Mouse (Mus musculus): ENCODE measurements around the gene Gm12166. TPM values are rescaled to one million over a fixed set of nuclear protein-coding genes. Genes with fewer than 3 reads are reported as not detected.
"Not testable (repeated sequence)": the region's sequence is repeated elsewhere in the genome, so short reads cannot be mapped to it uniquely, and the experiment has no call there.

Gm12166 gene
- polyA plus RNA-seq, 1 experiment from 2014 or later, result 5.4 TPM

DNA sequence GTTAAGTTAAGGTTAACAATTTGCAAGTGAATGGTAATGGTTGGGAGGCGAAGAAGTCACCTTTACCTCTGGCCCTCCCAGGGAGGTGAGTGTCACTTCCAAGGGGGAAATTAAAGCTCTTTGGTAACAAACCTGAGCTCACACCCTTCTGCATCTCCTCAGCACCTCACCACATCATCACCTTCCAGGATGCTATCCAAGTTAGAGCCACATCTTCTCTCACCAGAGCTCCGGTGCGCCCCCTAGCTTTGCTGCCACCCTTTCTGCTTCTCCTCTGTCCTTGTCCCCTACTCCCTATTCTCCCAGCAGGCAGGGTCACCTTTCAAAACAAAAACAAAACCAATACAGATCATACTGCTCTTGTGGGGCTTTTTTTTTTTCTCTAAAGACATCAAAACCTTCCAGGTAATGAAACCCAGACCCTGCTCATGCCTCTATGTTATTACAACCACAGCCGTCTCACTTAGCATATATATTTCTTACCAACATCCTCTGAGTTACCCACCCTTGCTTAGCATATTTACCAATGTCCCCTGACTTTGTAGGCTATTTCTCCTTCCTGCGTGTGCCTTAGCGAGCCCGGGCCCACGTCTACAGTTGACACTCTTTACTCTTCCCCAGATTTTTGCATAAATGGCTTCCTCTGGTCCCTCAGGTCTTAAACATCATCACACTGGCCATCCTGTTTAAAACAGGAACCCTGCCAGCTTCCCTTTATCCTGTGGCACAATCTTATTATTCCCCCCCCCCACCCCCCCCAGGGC is 7.9 kb upstream of the Gm12166 start:
- H3K9me3 ChIP-seq (ENCODE audit: control insufficient read depth, low read length), result no peaks in the 10 kb centered on the region
- H3K4me1 ChIP-seq (replicated peaks; ENCODE audit: control insufficient read depth, insufficient read depth, low read length), result peaks cover 58% of the 10 kb centered on the region
- H3K27me3 ChIP-seq (ENCODE audit: control insufficient read depth, insufficient read depth, low read depth, low read length), result peaks cover 5% of the 10 kb centered on the region; the same call in 1 of the 2 replicates
- H3K27ac ChIP-seq (ENCODE audit: low read length), result no peak overlapping the region; the same call in 1 of the 2 replicates
- ATAC-seq (ENCODE audit: low read depth), result no peak
- H3K36me3 ChIP-seq (ENCODE audit: control insufficient read depth, insufficient read depth, low read length), result 0 out of 2 replicates have a peak, but pooled peaks cover 5% of the 10 kb centered on the region
- no peak overlapping the region for H3K4me2 ChIP-seq (ENCODE audit: low read depth, low read length)
- WGBS, result 51% methylated on average over 8 of the region's 8 CpGs
- no peak overlapping the region for H3K9ac ChIP-seq (ENCODE audit: low read length)
- H3K4me3 ChIP-seq (ENCODE audit: low read length), result no peak overlapping the region

DNA sequence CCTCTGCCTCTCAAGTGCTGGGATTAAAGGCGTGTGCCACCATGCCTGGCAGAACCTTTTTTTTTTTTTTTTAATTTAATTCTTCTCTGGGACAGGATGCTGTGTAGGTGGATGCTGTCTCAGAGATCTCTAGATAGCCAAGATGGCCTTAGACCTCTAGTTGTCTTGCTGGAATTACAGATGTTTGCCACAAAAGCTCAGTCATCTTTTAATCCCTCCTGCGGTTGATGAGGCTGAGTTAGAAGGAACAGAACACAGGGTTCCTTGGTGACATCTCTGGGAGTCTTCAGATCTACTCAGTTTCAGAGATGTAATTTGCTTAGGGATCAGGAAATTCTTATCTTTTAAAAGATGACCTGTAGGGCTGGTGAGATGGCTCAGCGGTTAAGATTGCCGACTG is 6.8 kb upstream of the Gm12166 start:
- Histone ChIP-seq H3K4me1 (replicated peaks; ENCODE audit: control insufficient read depth, insufficient read depth, low read length) (peaks cover 47% of the 10 kb centered on the region), H3K4me2 (ENCODE audit: low read depth, low read length) (no peak overlapping the region)

DNA sequence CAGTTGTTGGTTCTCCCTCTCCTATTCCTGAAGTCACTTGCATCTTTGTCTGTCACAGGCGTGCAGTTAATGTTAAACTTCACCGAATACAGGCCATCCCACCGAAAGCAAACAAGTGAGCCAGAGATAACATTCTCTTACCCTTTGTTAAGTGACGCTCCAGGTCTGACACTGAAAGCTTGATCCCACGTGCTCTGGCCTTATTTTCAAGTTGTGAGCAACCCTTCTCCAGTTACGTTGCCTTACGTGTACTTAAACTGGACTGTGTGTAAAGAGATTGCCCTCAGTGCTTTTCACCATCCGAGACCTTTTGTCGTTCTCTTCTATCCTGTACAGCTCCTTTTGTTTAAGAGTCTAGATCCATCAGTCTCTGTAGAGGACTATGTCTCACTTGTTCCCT is 5.9 kb upstream of the Gm12166 start:
- Histone ChIP-seq H3K27ac (ENCODE audit: low read length) (peak overlapping the region; percentile 1; the same call in 1 of the 2 replicates), H3K36me3 (ENCODE audit: control insufficient read depth, insufficient read depth, low read length) (0 out of 2 replicates have a peak, but pooled peaks cover 2% of the 10 kb centered on the region), H3K9me3 (ENCODE audit: control insufficient read depth, low read length) (no peaks in the 10 kb centered on the region), H3K9ac (ENCODE audit: low read length) (peak overlapping the region; percentile 59), H3K4me3 (ENCODE audit: low read length) (peak overlapping the region; percentile 66), H3K4me1 (replicated peaks; ENCODE audit: control insufficient read depth, insufficient read depth, low read length) (peaks cover 39% of the 10 kb centered on the region), H3K27me3 (ENCODE audit: control insufficient read depth, insufficient read depth, low read depth, low read length) (peaks cover 5% of the 10 kb centered on the region; the same call in 1 of the 2 replicates), H3K4me2 (ENCODE audit: low read depth, low read length) (peak overlapping the region; percentile 53)
- no peak for ATAC-seq (ENCODE audit: low read depth)
- WGBS, result 13% methylated on average over 9 of the region's 9 CpGs

More for the DNA sequence above, 6.8 kb upstream of the Gm12166 start:
- Histone ChIP-seq H3K4me3 (ENCODE audit: low read length) (no peak overlapping the region), H3K27ac (ENCODE audit: low read length) (no peak overlapping the region), H3K27me3 (ENCODE audit: control insufficient read depth, insufficient read depth, low read depth, low read length) (peaks cover 5% of the 10 kb centered on the region; the same call in 1 of the 2 replicates), H3K9me3 (ENCODE audit: control insufficient read depth, low read length) (no peaks in the 10 kb centered on the region), H3K36me3 (ENCODE audit: control insufficient read depth, insufficient read depth, low read length) (0 out of 2 replicates have a peak, but pooled peaks cover 5% of the 10 kb centered on the region), H3K9ac (ENCODE audit: low read length) (no peak overlapping the region)
- ATAC-seq (ENCODE audit: low read depth), result no peak
- 85% methylated on average over 4 of the region's 4 CpGs for WGBS

DNA sequence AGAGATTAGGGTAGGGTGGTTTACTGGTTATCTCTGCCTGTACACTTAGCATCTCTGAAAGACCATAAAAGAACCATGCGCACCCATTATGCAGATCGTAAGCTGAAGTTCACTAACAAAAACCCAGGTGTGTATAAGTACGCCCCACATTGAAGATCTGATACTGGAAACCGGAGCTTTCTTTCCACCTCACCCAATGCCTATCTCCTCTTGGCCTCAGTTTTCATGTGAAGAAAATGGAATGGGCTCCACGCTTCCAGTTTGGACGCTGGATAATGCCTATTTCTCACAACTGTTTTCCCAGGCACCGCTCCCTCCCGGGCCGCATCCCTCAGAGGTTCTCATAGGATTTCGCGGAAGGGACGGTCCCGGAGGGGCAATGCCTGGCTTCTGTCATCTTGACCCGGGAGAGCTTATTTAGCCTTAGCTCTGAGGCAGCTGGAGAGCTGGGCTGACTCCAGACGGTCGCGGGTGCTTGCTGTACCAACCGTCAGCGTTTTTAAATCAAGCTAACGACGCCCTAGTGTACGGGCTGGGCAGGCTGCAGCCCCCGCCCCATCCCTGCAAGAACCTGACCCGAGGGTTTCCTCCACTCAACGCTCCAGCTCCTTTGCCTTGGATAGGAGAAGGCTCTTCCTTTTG is 4.8 kb upstream of the Gm12166 start:
- peak; percentile 4; the same call in 1 of the 2 replicates for ATAC-seq (ENCODE audit: low read depth)
- peaks cover 5% of the 10 kb centered on the region; the same call in 1 of the 2 replicates for H3K27me3 ChIP-seq (ENCODE audit: control insufficient read depth, insufficient read depth, low read depth, low read length)
- 1% methylated on average over 25 of the region's 25 CpGs for WGBS
- peaks cover 31% of the 10 kb centered on the region for H3K4me1 ChIP-seq (replicated peaks; ENCODE audit: control insufficient read depth, insufficient read depth, low read length)
- H3K9ac ChIP-seq (ENCODE audit: low read length), result peak overlapping the region; percentile 74
- H3K36me3 ChIP-seq (ENCODE audit: control insufficient read depth, insufficient read depth, low read length), result 0 out of 2 replicates have a peak, but pooled peaks cover 2% of the 10 kb centered on the region
- H3K9me3 ChIP-seq (ENCODE audit: control insufficient read depth, low read length), result no peaks in the 10 kb centered on the region
- H3K27ac ChIP-seq (ENCODE audit: low read length), result peak overlapping the region; percentile 83
- peak overlapping the region; percentile 66 for H3K4me3 ChIP-seq (ENCODE audit: low read length)
- peak overlapping the region; percentile 53 for H3K4me2 ChIP-seq (ENCODE audit: low read depth, low read length)

DNA sequence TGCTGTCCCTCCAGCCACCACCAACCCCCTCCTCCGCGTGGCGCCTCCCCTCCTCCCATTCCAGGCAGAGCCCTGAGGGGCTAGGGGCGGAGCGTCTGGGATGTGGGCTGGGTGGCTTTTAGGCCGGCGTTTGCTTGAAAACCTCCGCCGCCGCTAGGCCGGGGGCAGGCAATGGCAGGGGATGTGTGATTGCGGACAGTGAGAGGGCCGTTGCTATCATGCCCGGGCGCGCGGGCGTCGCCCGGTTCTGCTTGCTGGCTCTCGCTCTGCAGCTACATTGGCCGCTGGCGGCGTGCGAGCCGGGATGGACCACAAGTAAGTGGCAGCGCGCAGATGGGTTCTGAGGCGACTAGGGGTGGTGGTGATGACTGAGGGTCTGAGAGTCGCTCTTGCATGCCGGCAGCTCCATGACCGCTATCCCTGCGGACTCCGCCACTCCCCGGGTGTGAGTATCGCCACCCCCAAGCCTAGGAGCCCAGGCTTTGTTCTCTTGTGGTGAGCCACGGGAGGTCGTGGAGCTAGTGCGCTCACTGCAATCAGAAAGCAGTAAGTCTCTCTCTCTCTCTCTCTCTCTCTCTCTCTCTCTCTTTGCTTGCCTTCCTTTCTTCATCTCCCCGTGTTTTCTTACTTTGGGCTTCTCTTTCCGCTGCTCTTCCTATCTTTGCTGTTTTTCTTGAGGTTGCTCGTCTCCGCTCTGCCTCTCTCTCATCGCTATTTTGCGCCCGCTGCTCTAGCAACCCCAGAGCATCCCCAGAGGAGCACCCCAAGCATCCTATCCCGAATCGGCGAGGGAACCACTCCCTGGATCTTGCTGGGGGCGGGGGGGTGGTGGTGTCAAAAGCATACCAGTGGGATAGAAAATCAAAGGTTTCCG is 4.0 kb upstream of the Gm12166 start, which contains the start of gene Adam19:
Adam19 (plus strand) TSS at position 97 of the 874 bp plus-strand sequence.
- Histone ChIP-seq H3K27ac (ENCODE audit: low read length) (peak within 1 kb of the TSS; percentile 83), H3K27me3 (ENCODE audit: control insufficient read depth, insufficient read depth, low read depth, low read length) (peaks cover 5% of the 10 kb centered on the region; the same call in 1 of the 2 replicates), H3K9me3 (ENCODE audit: control insufficient read depth, low read length) (no peaks in the 10 kb centered on the region), H3K4me2 (ENCODE audit: low read depth, low read length) (peak within 1 kb of the TSS; percentile 53), H3K36me3 (ENCODE audit: control insufficient read depth, insufficient read depth, low read length) (no peaks in the 10 kb centered on the region), H3K4me1 (replicated peaks; ENCODE audit: control insufficient read depth, insufficient read depth, low read length) (peaks cover 29% of the 10 kb centered on the region), H3K4me3 (ENCODE audit: low read length) (peak within 1 kb of the TSS; percentile 66), H3K9ac (ENCODE audit: low read length) (peak within 1 kb of the TSS; percentile 74)
- 0% methylated on average over 51 of the region's 51 CpGs for WGBS
- ATAC-seq (ENCODE audit: low read depth), result peak; percentile 89

DNA sequence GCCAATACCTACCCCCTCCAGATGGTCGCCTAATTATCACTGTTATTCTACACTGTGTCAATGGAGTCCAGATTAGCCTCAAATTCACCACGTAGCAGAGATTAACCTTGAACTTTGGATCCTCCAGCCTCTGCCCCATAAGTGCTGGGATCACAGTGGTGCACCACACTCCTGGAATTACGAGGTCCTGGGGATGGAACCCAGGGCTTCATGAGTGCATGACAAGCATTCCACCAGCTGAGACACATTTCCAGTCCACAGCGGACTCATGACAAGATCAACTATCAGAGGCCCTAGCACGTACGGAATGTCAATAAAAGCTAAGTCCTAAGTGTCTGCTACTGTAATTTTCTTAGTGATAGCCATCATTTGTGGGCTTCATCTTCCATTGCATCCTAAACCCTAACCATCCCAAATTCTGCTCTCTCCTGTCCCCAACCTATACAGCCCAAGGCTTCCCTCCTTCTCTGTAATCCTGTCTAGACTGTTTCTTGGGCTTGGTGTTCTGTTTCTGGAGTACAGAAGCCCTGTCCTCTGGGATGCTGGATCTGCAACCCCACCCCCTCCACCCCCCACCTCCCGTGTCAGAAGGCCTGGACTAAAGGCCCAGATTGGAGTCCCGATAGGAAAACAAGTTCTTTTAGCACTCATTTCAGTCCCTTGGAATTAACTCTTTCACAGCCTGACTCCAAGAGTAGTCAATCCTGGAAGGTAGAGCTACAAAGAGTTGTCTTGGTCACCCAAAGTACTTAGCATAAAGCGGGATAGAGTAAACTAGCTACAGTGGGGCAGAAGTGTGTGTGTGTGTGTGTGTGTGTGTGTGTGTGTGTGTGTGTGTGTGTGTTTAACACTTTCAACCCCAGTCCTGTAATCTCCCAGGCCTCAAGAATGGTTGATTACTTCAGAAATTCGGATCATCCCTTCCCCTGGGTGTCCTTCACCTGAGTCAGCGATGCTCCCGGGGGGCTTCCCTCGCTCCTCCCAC is 3.1 kb upstream of the Gm12166 start:
- Histone ChIP-seq H3K27me3 (ENCODE audit: control insufficient read depth, insufficient read depth, low read depth, low read length) (peaks cover 5% of the 10 kb centered on the region; the same call in 1 of the 2 replicates), H3K4me1 (replicated peaks; ENCODE audit: control insufficient read depth, insufficient read depth, low read length) (peaks cover 19% of the 10 kb centered on the region), H3K9me3 (ENCODE audit: control insufficient read depth, low read length) (no peaks in the 10 kb centered on the region), H3K4me2 (ENCODE audit: low read depth, low read length) (peak overlapping the region; percentile 53), H3K27ac (ENCODE audit: low read length) (peak overlapping the region; percentile 83), H3K4me3 (ENCODE audit: low read length) (peak overlapping the region; percentile 66), H3K9ac (ENCODE audit: low read length) (peak overlapping the region; percentile 74), H3K36me3 (ENCODE audit: control insufficient read depth, insufficient read depth, low read length) (no peaks in the 10 kb centered on the region)
- whole genome bisulfite sequencing, result 21% methylated on average over 13 of the region's 13 CpGs
- peak; percentile 24 for ATAC-seq (ENCODE audit: low read depth)

DNA sequence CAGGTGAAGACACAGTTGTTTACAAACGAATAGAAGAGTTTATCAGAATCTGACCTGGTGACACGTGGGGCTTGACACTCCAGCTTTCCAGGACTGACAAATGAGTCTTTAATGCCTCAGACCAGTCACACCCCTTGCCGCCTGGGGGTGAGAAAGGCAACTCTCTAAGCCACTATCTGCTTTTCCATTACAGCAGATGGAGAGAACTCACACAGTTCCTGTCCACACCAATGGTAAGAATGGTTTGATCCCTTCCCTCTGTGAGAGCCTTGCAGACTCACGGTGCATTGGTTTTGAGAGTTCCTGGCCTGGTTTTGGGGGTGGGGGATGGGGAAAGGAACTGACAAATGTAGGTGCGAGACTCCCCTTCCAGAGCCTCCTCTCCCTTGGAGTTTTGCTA is 2.2 kb upstream of the Gm12166 start:
- Histone ChIP-seq H3K4me2 (ENCODE audit: low read depth, low read length) (no peak overlapping the region), H3K27ac (ENCODE audit: low read length) (no peak overlapping the region), H3K4me3 (ENCODE audit: low read length) (no peak overlapping the region), H3K27me3 (ENCODE audit: control insufficient read depth, insufficient read depth, low read depth, low read length) (peaks cover 5% of the 10 kb centered on the region; the same call in 1 of the 2 replicates), H3K4me1 (replicated peaks; ENCODE audit: control insufficient read depth, insufficient read depth, low read length) (peaks cover 12% of the 10 kb centered on the region; the same call in 1 of the 2 replicates), H3K9me3 (ENCODE audit: control insufficient read depth, low read length) (no peaks in the 10 kb centered on the region), H3K36me3 (ENCODE audit: control insufficient read depth, insufficient read depth, low read length) (no peaks in the 10 kb centered on the region), H3K9ac (ENCODE audit: low read length) (no peak overlapping the region)
- ATAC-seq (ENCODE audit: low read depth), result no peak
- 48% methylated on average over 5 of the region's 5 CpGs for WGBS

DNA sequence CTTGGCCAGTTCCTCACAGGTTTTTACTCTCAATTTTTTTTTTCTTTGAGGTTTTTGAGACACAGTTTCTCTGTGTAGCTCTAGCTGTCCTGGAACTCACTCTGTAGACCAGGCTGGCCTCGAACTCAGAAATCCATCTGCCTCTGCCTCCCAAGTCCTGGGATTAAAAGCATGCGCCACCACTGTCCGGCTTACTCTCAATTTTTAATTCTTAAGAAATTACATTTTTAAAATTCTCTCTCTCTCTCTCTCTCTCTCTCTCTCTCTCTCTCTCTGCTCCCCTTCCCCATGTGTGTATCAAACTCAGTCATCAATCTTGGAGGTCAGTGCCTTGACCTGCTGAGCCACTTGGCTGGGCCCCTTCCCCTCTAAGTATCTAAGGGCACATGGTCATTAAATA is 1.3 kb upstream of the Gm12166 start:
- H3K4me3 ChIP-seq (ENCODE audit: low read length); H3K9me3 ChIP-seq (ENCODE audit: control insufficient read depth, low read length); H3K27me3 ChIP-seq (ENCODE audit: control insufficient read depth, insufficient read depth, low read depth, low read length); H3K27ac ChIP-seq (ENCODE audit: low read length); H3K4me2 ChIP-seq (ENCODE audit: low read depth, low read length); H3K36me3 ChIP-seq (ENCODE audit: control insufficient read depth, insufficient read depth, low read length); H3K9ac ChIP-seq (ENCODE audit: low read length); ATAC-seq (ENCODE audit: low read depth): not testable (repeated sequence)
- H3K4me1 ChIP-seq (replicated peaks; ENCODE audit: control insufficient read depth, insufficient read depth, low read length), result peaks cover 12% of the 10 kb centered on the region; the same call in 1 of the 2 replicates
- WGBS, result 95% methylated on average over 3 of the region's 3 CpGs

All from lung, embryonic 16.5 days (tissue).